Mouse (Mus musculus): ENCODE results near the gene Ddb1.

Gene Ddb1

GRCm38 (mm10) chr19:10662665-10663064 is 57.5 kb downstream of the Ddb1 start:
- DNase-seq, result no peak

DNA sequence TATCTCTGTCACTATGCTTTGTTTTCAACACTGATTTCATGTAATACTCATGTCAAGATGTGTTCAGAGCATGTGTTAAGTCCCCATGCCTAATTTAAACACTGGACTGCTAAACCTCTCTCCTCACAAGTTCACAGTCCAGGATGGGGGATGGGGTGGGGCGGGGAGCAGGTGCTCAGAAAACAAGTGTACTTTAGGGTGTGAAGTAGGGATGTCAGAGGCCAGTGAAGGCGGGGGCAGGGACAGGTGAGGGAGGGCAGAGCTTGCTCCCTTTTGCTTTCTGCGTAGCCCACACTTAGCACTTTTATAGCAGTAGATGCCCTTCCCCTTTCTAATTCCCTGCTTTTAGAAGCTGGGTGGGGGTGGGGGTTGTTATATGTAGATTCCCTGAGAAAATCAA is 60.0 kb downstream of the Ddb1 start:
- no peak for DNase-seq

- peak; percentile 55 for DNase-seq
Measured at GRCm38 (mm10) chr19:10665499-10665898, 60.4 kb downstream of the Ddb1 start.

DNA sequence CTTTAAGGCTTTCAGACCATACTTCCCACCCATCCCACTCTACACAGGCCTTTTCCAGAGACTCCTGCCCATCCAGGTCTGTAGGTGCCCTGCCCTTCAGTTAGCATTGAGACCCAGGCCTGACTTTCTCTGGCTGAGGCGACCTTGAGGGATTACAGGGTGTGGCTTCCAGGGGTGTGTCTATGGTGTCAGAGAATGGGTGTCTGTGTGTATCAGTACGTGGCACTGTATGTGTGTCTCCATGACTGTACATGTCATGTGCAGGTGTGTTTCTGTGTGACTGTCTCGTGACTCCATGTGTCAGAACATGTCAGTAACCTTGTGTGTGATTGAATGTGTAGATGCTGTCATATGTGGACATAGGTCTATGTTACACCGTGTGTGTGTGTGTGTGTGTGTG is 66.2 kb downstream of the Ddb1 start:
- no peak for DNase-seq

DNA sequence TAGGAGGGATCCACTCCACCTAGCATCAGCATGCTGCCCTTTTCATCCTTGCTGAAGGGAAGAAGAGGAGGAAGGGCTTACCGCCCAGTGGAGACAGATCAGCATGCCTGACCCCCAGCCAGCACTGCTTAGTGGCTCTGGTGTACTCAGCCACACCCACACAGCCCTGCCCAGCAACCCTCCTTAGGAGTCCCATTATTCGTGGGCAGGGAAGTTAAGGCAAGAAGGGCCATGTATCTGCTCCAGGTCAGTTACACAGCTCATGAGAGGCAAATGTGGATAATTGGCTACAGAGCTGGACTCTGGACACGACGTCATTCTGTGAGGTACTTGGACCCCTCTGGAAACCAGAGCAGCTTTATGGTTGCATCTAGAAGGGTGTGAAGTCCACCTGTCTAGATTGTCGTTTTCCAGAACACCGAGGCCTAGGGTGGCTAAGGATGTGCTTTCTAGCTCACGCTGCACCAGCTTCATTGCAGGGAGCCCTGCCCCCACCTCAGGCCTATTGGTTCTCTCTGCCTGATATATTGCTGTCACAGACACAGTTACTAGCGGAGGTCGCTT is 66.8 kb downstream of the Ddb1 start:
- no peak for DNase-seq

- no peak for DNase-seq
Measured at GRCm38 (mm10) chr19:10673275-10673674, 68.1 kb downstream of the Ddb1 start.

DNA sequence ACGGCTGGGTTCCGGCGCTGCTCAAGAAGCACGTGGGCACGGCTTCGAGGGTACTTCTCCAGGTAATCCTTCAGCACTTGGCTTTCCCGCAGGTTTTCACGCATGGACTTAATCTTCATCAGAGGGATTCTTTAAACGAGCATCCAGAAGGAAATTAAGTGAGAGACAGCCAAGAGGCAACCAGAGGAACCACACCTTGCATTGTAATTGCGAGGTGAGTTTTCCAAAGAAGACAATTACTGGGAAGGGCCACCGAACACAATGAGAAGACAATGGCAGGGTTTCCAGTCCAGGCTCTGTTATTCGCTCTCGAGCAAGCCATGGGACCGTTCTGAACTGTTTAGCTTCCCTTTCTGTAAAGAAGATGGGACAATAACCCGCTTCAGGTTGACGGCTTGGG is 71.5 kb downstream of the Ddb1 start:
- DNase-seq, result no peak

- DNase-seq, result peak; percentile 91
Measured at GRCm38 (mm10) chr19:10677915-10678771, 73.0 kb downstream of the Ddb1 start, which contains the start of gene Pga5. Gene Pga5, minus strand, starts transcription at chr19:10678071.

DNA sequence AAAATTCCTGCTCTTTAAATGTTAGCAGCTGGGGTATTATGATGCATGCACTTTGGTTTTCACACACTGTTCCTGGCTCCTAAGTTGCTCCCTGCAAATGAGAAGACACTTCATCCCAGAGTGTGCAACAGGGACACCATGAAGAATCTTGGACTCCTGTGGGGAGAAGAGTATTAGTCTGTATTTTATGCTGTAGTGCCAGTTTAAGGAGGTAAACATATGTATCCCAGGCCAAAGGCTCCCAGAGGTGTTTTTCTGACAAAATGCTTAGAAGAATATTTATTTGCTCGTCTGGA is 73.6 kb downstream of the Ddb1 start:
- no peak for DNase-seq

Data from cerebellum, adult 11 months (tissue).